Mouse (Mus musculus) embryonic fibroblast, embryonic 13.5 days (primary cell): ENCODE results near the gene Qrfp. TPM values are rescaled to one million over a fixed set of nuclear protein-coding genes. Genes with fewer than 3 reads are reported as not detected.
A peak's percentile ranks its signal among the peaks of the same experiment; 100 is the strongest.

ENCODE experiments used
- H3K27ac ChIP-seq: 2 replicates; pipeline ENCODE4 v1.5.1; 2012; ENCODE audit warnings: low read length, control low read depth, inconsistent platforms; ENCODE audit not compliant: insufficient read depth
- H3K4me1 ChIP-seq: 2 replicates; pipeline ENCODE4 v1.6.1; 2011; ENCODE audit warnings: low read length; ENCODE audit not compliant: control insufficient read depth, insufficient read depth
- H3K4me3 ChIP-seq: 2 replicates; pipeline ENCODE4 v1.5.1; 2011; ENCODE audit warnings: mild to moderate bottlenecking, control low read depth, low read length; ENCODE audit not compliant: insufficient read depth
- CTCF ChIP-seq: IDR thresholded peaks from 2 replicates; pipeline ENCODE4 v1.5.1; 2011; ENCODE audit warnings: mild to moderate bottlenecking, control low read depth, low read length, moderate library complexity, borderline replicate concordance; ENCODE audit not compliant: insufficient read depth
- POLR2A ChIP-seq: IDR thresholded peaks from 2 replicates; pipeline ENCODE4 v1.6.1; 2011; ENCODE audit warnings: low read depth, mild to moderate bottlenecking, control low read depth, low read length, moderate library complexity
- polyA plus RNA-seq: library from polyadenylated mRNA; stranded (reverse); fragments of >200 nt; gene quantifications from 2 replicates; pipeline ENCODE4 v1.2.4, GENCODE M21; 2011; ENCODE audit warnings: low read depth; ENCODE audit not compliant: missing spikeins, insufficient read length

Qrfp gene
- polyA plus RNA-seq, 1 experiment = not detected

- Histone ChIP-seq H3K27ac (no peak overlapping the region), H3K4me3 (no peak overlapping the region), H3K4me1 (no peaks in the 10 kb centered on the region)
- TF ChIP-seq CTCF (no peak), POLR2A (no peak)
Measured at GRCm38 (mm10) chr2:31803480-31803879, 6.9 kb downstream of the Qrfp start.

GRCm38 (mm10) chr2:31802811-31803210 is 7.6 kb downstream of the Qrfp start:
- no peak overlapping the region for H3K4me3 ChIP-seq
- no peak overlapping the region for H3K27ac ChIP-seq
- TF ChIP-seq CTCF (no peak), POLR2A (no peak)
- no peaks in the 10 kb centered on the region for H3K4me1 ChIP-seq

DNA sequence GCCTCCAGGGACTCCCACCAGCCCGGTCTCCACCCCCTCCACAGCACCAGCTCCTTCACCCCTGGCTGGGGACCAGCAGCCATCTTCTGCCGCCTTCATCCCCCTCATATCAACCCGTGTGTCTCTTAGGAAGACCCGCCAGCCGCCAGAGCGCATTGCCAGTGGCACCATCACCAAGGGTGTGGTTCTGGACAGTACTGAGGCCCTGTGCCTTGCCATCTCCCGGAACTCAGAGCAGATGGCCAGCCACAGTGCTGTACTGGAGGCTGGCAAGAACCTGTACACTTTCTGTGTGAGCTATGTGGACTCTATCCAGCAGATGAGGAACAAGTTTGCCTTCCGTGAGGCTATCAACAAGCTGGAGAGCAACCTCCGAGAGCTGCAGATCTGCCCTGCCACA is 9.0 kb downstream of the Qrfp start:
- TF ChIP-seq CTCF (no peak), POLR2A (no peak)
- Histone ChIP-seq H3K4me1 (no peaks in the 10 kb centered on the region), H3K27ac (no peak overlapping the region), H3K4me3 (no peak overlapping the region)

DNA sequence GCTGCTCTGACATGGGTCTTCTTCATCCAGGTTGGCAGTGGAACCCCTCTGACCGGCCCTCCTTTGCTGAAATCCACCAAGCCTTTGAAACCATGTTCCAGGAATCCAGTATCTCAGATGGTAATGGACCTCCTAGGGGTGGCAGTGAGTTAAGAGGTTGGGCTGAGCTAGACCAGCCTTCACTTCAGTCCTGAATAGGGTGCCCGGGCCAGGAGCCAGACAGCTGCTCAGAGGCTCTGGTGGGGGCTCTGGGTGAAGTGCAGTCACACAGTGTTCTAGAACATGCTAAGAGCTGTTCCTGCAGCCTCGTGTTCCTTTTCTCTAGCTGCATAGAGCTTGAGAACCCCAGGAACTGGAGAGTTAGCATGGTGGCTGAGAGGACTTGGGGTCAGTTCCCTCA is 13.4 kb downstream of the Qrfp start:
- Histone ChIP-seq H3K4me3 (no peak overlapping the region), H3K27ac (no peak overlapping the region), H3K4me1 (no peaks in the 10 kb centered on the region)
- no peak for TF ChIP-seq CTCF
- TF ChIP-seq POLR2A = no peak

- TF ChIP-seq CTCF = no peak
- no peak for TF ChIP-seq POLR2A
- no peak overlapping the region for H3K4me3 ChIP-seq
Measured at GRCm38 (mm10) chr2:31792611-31793010, 17.8 kb downstream of the Qrfp start.

DNA sequence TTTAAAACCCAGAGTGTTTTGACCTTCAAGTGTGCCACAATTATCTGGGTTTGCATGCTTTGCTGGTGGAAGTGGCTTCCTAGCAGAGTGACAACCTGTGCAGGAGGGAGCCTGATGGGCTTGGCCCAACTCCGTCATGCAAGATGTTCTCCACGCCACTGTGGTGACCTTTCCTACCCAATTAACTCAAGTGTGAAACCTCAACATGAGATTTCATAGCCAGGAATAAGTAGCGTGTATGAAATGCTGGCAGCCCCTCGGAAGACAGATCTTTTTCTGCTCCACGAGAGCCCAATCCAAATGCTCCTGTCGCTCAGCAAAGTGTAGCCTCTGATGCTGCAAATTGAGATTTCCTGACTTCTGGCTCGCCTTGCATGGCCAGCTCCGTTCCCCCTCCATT is 19.1 kb downstream of the Qrfp start:
- H3K4me3 ChIP-seq = no peak overlapping the region
- H3K4me1 ChIP-seq = no peaks in the 10 kb centered on the region
- no peak overlapping the region for H3K27ac ChIP-seq
- TF ChIP-seq CTCF (no peak), POLR2A (no peak)

More at GRCm38 (mm10) chr2:31792611-31793010, 17.8 kb downstream of the Qrfp start:
- no peak overlapping the region for H3K27ac ChIP-seq
- no peaks in the 10 kb centered on the region for H3K4me1 ChIP-seq

GRCm38 (mm10) chr2:31790728-31791251 is 19.6 kb downstream of the Qrfp start:
- no peaks in the 10 kb centered on the region for H3K4me1 ChIP-seq
- TF ChIP-seq CTCF (no peak), POLR2A (no peak)
- H3K4me3 ChIP-seq = no peak overlapping the region
- H3K27ac ChIP-seq = no peak overlapping the region

- Histone ChIP-seq H3K27ac (no peak overlapping the region), H3K4me1 (no peaks in the 10 kb centered on the region), H3K4me3 (no peak overlapping the region)
- no peak for TF ChIP-seq POLR2A
- TF ChIP-seq CTCF = no peak
Measured at GRCm38 (mm10) chr2:31789215-31789614, 21.2 kb downstream of the Qrfp start.

- Histone ChIP-seq H3K27ac (no peak overlapping the region), H3K4me1 (no peaks in the 10 kb centered on the region), H3K4me3 (no peak overlapping the region)
- TF ChIP-seq CTCF = no peak
- TF ChIP-seq POLR2A = no peak
Measured at GRCm38 (mm10) chr2:31788227-31788626, 22.2 kb downstream of the Qrfp start.

GRCm38 (mm10) chr2:31787029-31787428 is 23.4 kb downstream of the Qrfp start:
- TF ChIP-seq CTCF (peak; percentile 97), POLR2A (no peak)
- no peak overlapping the region for H3K4me3 ChIP-seq
- H3K4me1 ChIP-seq = no peaks in the 10 kb centered on the region

GRCm38 (mm10) chr2:31785074-31785473 is 25.3 kb downstream of the Qrfp start:
- H3K27ac ChIP-seq = no peak overlapping the region
- no peaks in the 10 kb centered on the region for H3K4me1 ChIP-seq
- no peak for TF ChIP-seq POLR2A
- peak; percentile 61; the same call in 1 of the 2 replicates for TF ChIP-seq CTCF
- no peak overlapping the region for H3K4me3 ChIP-seq

More at GRCm38 (mm10) chr2:31787029-31787428, 23.4 kb downstream of the Qrfp start:
- H3K27ac ChIP-seq = no peak overlapping the region
